Mouse (Mus musculus) cortical plate, adult 2 months (tissue): ENCODE measurements around the gene Ift43.

Experiments used
- CTCF ChIP-seq: fragments of 200-500 bp; IDR thresholded peaks from 2 replicates; pipeline ENCODE4 v1.5.1; 2011; ENCODE audit warnings: mild to moderate bottlenecking, control low read depth, low read length; ENCODE audit not compliant: insufficient read depth; ENCODE audit errors: extremely low read depth
- POLR2A ChIP-seq: fragments of 200-500 bp; IDR thresholded peaks from 2 replicates; pipeline ENCODE4 v1.6.1; 2011; ENCODE audit warnings: mild to moderate bottlenecking, low read length, control low read depth; ENCODE audit not compliant: insufficient read depth; ENCODE audit errors: extremely low read depth

- TF ChIP-seq CTCF (no peak), POLR2A (no peak)
Measured at GRCm38 (mm10) chr12:86105546-86105945, 23.2 kb downstream of the Ift43 start.
